In genomic region chr9:89623006-89623760, GRCm38 (mm10) we compare ENCODE assay signal across 8 mouse cellular contexts. TPM values are rescaled to one million over a fixed set of nuclear protein-coding genes. Genes with fewer than 3 reads are reported as not detected.
DNase-seq lines count a peak whose midpoint lies in the region; ATAC-seq and TF ChIP-seq lines count a peak whose summit lies in the region.

Gene Minar1, minus strand, starts transcription at chr9:89623125.

- intact Hi-C loops in left cerebral cortex, postnatal 36 days (cut with DNase I): no loop called here

- WGBS in heart, postnatal 0 days: under 1% methylated on average over 27 of the region's 27 CpGs
- under 1% methylated on average over 27 of the region's 27 CpGs for WGBS in midbrain, embryonic 16.5 days

- H3K36me3 ChIP-seq in heart, postnatal 0 days (replicated peaks; ENCODE audit: control insufficient read depth, insufficient read depth, low read length): no peaks in the 10 kb centered on the region
- no peaks in the 10 kb centered on the region for H3K36me3 ChIP-seq in midbrain, embryonic 16.5 days (ENCODE audit: control insufficient read depth, insufficient read depth, low read length)

- peaks cover 42% of the 10 kb centered on the region for H3K27me3 ChIP-seq in heart, postnatal 0 days (ENCODE audit: control insufficient read depth, insufficient read depth, low read length)
- H3K27me3 ChIP-seq in midbrain, embryonic 16.5 days (ENCODE audit: control insufficient read depth, insufficient read depth, low read depth, low read length): no peaks in the 10 kb centered on the region

- TF ChIP-seq CTCF in heart, postnatal 0 days (IDR thresholded peaks at IDR 0.05; ENCODE audit: low read depth): no peak; the same call in none of the 2 replicates

- H3K9ac ChIP-seq in heart, postnatal 0 days (replicated peaks; ENCODE audit: low read depth, low read length): peak within 1 kb of the TSS; percentile 20; the same call in 1 of the 2 replicates
- H3K9ac ChIP-seq in midbrain, embryonic 16.5 days (ENCODE audit: low read depth, low read length): peak within 1 kb of the TSS; percentile 76

- no peaks in the 10 kb centered on the region for H3K9me3 ChIP-seq in heart, postnatal 0 days (replicated peaks; ENCODE audit: control insufficient read depth, low read length)
- no peaks in the 10 kb centered on the region for H3K9me3 ChIP-seq in midbrain, embryonic 16.5 days (replicated peaks; ENCODE audit: control insufficient read depth, low read length, poor library complexity, severe bottlenecking)

- TF ChIP-seq EP300 in heart, postnatal 0 days (IDR thresholded peaks at IDR 0.05; ENCODE audit: low read depth): no peak

- ATAC-seq in heart, postnatal 0 days (ENCODE audit: insufficient read depth, low read depth): peak; percentile 36
- ATAC-seq in midbrain, embryonic 16.5 days: peak; percentile 82

- no peak within 1 kb of the TSS for H3K27ac ChIP-seq in heart, postnatal 0 days (ENCODE audit: low read depth)
- 0 out of 2 replicates have a peak within 1 kb of the TSS, but pooled peaks have one; percentile 13 for H3K27ac ChIP-seq in midbrain, embryonic 16.5 days (ENCODE audit: low read length)

- peak within 1 kb of the TSS; percentile 63 for H3K4me2 ChIP-seq in heart, postnatal 0 days (ENCODE audit: low read depth, low read length)
- H3K4me2 ChIP-seq in midbrain, embryonic 16.5 days (ENCODE audit: low read length): peak within 1 kb of the TSS; percentile 99

- peak; percentile 30 for DNase-seq in adrenal gland, adult 2 months
- no peak for DNase-seq in adrenal gland, postnatal 4 days (ENCODE audit: low spot score in 2 of 2)
- peak; percentile 3 for DNase-seq in 3134 (ENCODE audit: extremely low read depth, insufficient read length, low spot score)
- DNase-seq in cerebellum, adult 9-11 months: peak; percentile 51
- peak; percentile 7 for DNase-seq in heart, postnatal 0 days (ENCODE audit: low spot score)
- peak; percentile 13 to 15 for DNase-seq in left cerebral cortex, postnatal 36 days (ENCODE audit: low spot score in 2 of 2)
- DNase-seq in T-cell, adult 2 months (ENCODE audit: low spot score): no peak

- peaks cover 10% of the 10 kb centered on the region; the same call in 1 of the 2 replicates for H3K4me1 ChIP-seq in heart, postnatal 0 days (ENCODE audit: control insufficient read depth, insufficient read depth)
- peaks cover 6% of the 10 kb centered on the region; the same call in 1 of the 2 replicates for H3K4me1 ChIP-seq in midbrain, embryonic 16.5 days (ENCODE audit: control insufficient read depth, insufficient read depth, low read length)

- H3K4me3 ChIP-seq in heart, postnatal 0 days (ENCODE audit: low read depth, low read length): peak within 1 kb of the TSS; percentile 43
- peak within 1 kb of the TSS; percentile 68 for H3K4me3 ChIP-seq in midbrain, embryonic 16.5 days (ENCODE audit: low read depth, low read length)

RNA-seq across cellular contexts. Expression of gene Minar1, which starts in this region (rescaled TPM):
- total RNA-seq in adrenal gland, adult 2 months (2021): under 1 TPM; 0.06 to 0.17 TPM
- not detected in 2 replicates for polyA plus RNA-seq in adrenal gland, adult 2 months (2012; rRNA removed)
- total RNA-seq in adrenal gland, postnatal 4 days (2021): under 1 TPM; 0.42 to 0.65 TPM
- 0.04 TPM in 1 of 2 replicates, not detected in the other for total RNA-seq in heart, postnatal 0 days (2014; rRNA removed; ENCODE audit: low replicate concordance)
- polyA plus RNA-seq in heart, postnatal 0 days (2015; fragmentation: Nextera tagmentation; extraction: Ambion mirVana): 0.04 TPM in 1 of 2 replicates, not detected in the other
- 1 to 10 TPM; 5.4 to 6.5 TPM for total RNA-seq in left cerebral cortex, postnatal 36 days (2021)
- polyA plus RNA-seq in midbrain, embryonic 16.5 days (2015; fragmentation: Nextera tagmentation; extraction: Ambion mirVana): 2.3 TPM in 2 replicates

Comparison
In these comparisons a context has a peak if more than half of its experiments do, and no peak if none do; other contexts are left out.
1. Peak in DNase-seq in adrenal gland, adult 2 months; RNA of the gene not detected or under 1 TPM.
2. Peak in DNase-seq, ATAC-seq, H3K4me3 ChIP-seq, H3K9ac ChIP-seq and H3K4me2 ChIP-seq in heart, postnatal 0 days; RNA of the gene not detected or under 1 TPM.
3. DNase-seq: peak in 3134 (single experiment), cerebellum, adult 9-11 months (single experiment) and left cerebral cortex, postnatal 36 days (2 of 2); none in adrenal gland, postnatal 4 days (0 of 2) and T-cell, adult 2 months (single experiment).